Mouse (Mus musculus) myocyte (in vitro differentiated cells): ENCODE results near the gene Jpt2. TPM values are rescaled to one million over a fixed set of nuclear protein-coding genes. Genes with fewer than 3 reads are reported as not detected.
"Not testable (repeated sequence)": the region's sequence is repeated elsewhere in the genome, so short reads cannot be mapped to it uniquely, and the experiment has no call there.

Experiments used
- H3K27me3 ChIP-seq: one replicate; pipeline ENCODE4 v1.6.1; 2011; ENCODE audit not compliant: control insufficient read depth, insufficient read depth, insufficient read length
- H3K36me3 ChIP-seq: one replicate; pipeline ENCODE4 v1.6.1; 2011; ENCODE audit not compliant: control insufficient read depth, insufficient read depth
- H3K4me2 ChIP-seq: one replicate; pipeline ENCODE4 v1.6.1; 2011; ENCODE audit warnings: low read depth, control low read depth
- H3K4me3 ChIP-seq: one replicate; pipeline ENCODE4 v1.5.1; 2011; ENCODE audit warnings: mild to moderate bottlenecking, control low read depth, moderate library complexity
- H3K79me2 ChIP-seq: one replicate; pipeline ENCODE4 v1.6.1; 2011; ENCODE audit not compliant: control insufficient read depth, insufficient read depth
- H3ac ChIP-seq: one replicate; pipeline ENCODE4 v1.6.1; 2011; ENCODE audit not compliant: control insufficient read depth, insufficient read length
- CEBPB ChIP-seq: IDR thresholded peaks from 2 replicates; pipeline ENCODE4 v1.6.1; 2011; ENCODE audit warnings: mild to moderate bottlenecking, moderate library complexity; ENCODE audit not compliant: poor library complexity, insufficient read depth, severe bottlenecking
- E2F4 ChIP-seq: IDR thresholded peaks from one replicate; pipeline ENCODE4 v1.6.1; 2011; ENCODE audit warnings: mild to moderate bottlenecking, control low read depth, moderate library complexity; ENCODE audit not compliant: insufficient read depth
- MAX ChIP-seq: IDR thresholded peaks from one replicate; pipeline ENCODE4 v1.6.1; 2011; ENCODE audit warnings: low read depth, mild to moderate bottlenecking, control low read depth
- MYOD1 ChIP-seq, 3 experiments: IDR thresholded peaks; one replicate each; pipeline ENCODE4 v1.6.1; 2011; ENCODE audit warnings: control low read depth in 2 of 3, low read depth in 2 of 3, mild to moderate bottlenecking in 2 of 3, moderate library complexity in 1 of 3; ENCODE audit not compliant: insufficient read length in 2 of 3, control insufficient read depth in 1 of 3
- MYOG ChIP-seq, 3 experiments: IDR thresholded peaks; one replicate each; pipeline ENCODE4 v1.6.1; 2011; ENCODE audit warnings: control low read depth in 2 of 3, low read depth in 2 of 3, mild to moderate bottlenecking in 2 of 3; ENCODE audit not compliant: insufficient read length in 2 of 3, control insufficient read depth in 1 of 3, insufficient read depth in 1 of 3
- POLR2A ChIP-seq: IDR thresholded peaks from one replicate; pipeline ENCODE4 v1.6.1; 2011; ENCODE audit warnings: low read depth, mild to moderate bottlenecking, control low read depth, moderate library complexity; ENCODE audit not compliant: insufficient read length
- POLR2AphosphoS2 ChIP-seq: IDR thresholded peaks from one replicate; pipeline ENCODE4 v1.6.1; 2011; ENCODE audit warnings: low read depth, control low read depth; ENCODE audit not compliant: insufficient read length
- REST ChIP-seq: IDR thresholded peaks from one replicate; pipeline ENCODE4 v1.6.1; 2011; ENCODE audit warnings: mild to moderate bottlenecking, control low read depth, moderate library complexity; ENCODE audit not compliant: insufficient read depth, insufficient read length
- SRF ChIP-seq: IDR thresholded peaks from one replicate; pipeline ENCODE4 v1.6.1; 2011; ENCODE audit warnings: low read depth; ENCODE audit not compliant: control insufficient read depth, insufficient read length
- TCF12 ChIP-seq: IDR thresholded peaks from one replicate; pipeline ENCODE4 v1.6.1; 2011; ENCODE audit warnings: mild to moderate bottlenecking, control low read depth; ENCODE audit not compliant: poor library complexity, insufficient read depth, severe bottlenecking
- TCF3 ChIP-seq: IDR thresholded peaks from one replicate; pipeline ENCODE4 v1.6.1; 2011; ENCODE audit warnings: low read depth, control low read depth; ENCODE audit not compliant: insufficient read length
- USF1 ChIP-seq: IDR thresholded peaks from one replicate; pipeline ENCODE4 v1.6.1; 2011; ENCODE audit warnings: low read depth, mild to moderate bottlenecking, control low read depth, moderate library complexity
- polyA plus RNA-seq: library from polyadenylated mRNA; unstranded; fragments of >200 nt; fragmentation: generic; extraction: Trizol; gene quantifications from one replicate; pipeline ENCODE4 v1.2.1, GENCODE M21; 2012; ENCODE audit warnings: missing spikeins

The Jpt2 gene
- polyA plus RNA-seq, 1 experiment, result 16.3 TPM

DNA sequence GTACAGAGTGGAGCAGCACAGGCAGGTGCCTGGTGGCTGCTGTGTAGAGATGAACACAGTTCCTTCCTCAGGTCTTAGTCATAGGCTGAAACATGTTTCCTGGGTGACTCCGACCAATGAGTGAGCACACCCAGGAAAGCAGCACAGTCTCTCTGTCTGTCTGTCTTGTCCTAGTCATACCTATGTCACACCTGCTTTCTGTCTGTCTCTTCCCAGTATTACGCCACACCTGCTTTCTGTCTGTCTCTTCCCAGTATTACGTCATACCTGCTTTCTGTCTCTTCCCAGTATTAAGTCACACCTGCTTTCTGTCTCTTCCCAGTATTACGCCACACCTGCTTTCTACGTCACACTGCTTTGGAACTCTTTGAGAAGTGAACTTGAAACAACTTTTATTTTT is 12.3 kb downstream of the Jpt2 start:
- no peak overlapping the region for H3K4me2 ChIP-seq
- H3ac ChIP-seq, result no peak overlapping the region
- TF ChIP-seq MAX (no peak), REST (no peak), E2F4 (no peak), MYOD1 (IDR thresholded peaks at IDR 0.05; ENCODE audit: control insufficient read depth in 1 of 3, insufficient read length in 2 of 3, low read depth in 2 of 3) (no peak), TCF3 (no peak), MYOG (IDR thresholded peaks at IDR 0.05; ENCODE audit: control insufficient read depth in 1 of 3, insufficient read depth in 1 of 3, insufficient read length in 2 of 3, low read depth in 2 of 3) (no peak), USF1 (no peak), POLR2AphosphoS2 (no peak), SRF (no peak), POLR2A (no peak), TCF12 (no peak), CEBPB (no peak)
- H3K27me3 ChIP-seq, result no peaks in the 10 kb centered on the region
- no peaks in the 10 kb centered on the region for H3K36me3 ChIP-seq
- no peaks in the 10 kb centered on the region for H3K79me2 ChIP-seq
- H3K4me3 ChIP-seq, result no peak overlapping the region

DNA sequence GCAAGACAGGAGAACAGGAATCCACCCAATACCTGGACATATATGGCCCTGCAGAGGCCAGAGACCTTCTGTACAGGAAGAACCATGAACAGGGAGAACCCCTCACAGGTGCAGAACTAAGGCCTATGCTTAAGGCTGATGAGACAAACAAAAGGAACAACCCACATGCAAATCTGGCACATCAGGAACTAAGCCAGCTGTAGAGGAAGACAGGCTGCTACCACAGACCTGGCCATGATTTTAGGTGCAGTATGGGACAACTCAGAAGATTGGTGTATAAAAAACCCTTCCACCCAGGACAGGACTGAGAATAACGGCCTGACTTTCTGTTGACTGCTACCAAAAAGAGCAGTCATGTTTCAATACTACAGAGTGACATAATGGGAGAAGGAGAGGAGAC is 16.9 kb downstream of the Jpt2 start:
- not testable (repeated sequence) for H3K4me2 ChIP-seq, H3K36me3 ChIP-seq, H3K4me3 ChIP-seq, H3K27me3 ChIP-seq, H3K79me2 ChIP-seq, H3ac ChIP-seq

DNA sequence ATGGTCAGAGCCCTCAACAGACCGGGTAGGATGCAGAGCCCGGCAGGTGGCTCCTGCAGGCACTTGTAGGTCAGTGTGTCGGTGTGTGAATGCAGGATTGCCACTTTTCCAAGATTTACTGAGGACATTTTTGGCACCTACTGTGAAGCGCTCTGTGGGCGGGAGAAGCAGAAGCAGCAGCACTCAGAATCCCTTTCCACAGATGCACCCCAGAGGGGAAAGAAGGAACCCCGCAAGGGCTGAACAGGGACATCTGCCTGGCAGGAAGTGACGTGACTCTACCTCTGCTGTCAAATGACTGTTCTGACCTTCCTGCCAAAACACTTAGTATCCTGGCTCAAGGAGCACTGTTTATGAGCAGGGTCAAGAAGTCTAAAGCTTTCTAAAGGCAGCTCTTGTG is 17.5 kb downstream of the Jpt2 start:
- Histone ChIP-seq H3ac (no peak overlapping the region), H3K36me3 (no peaks in the 10 kb centered on the region), H3K4me2 (no peak overlapping the region), H3K79me2 (no peaks in the 10 kb centered on the region), H3K4me3 (no peak overlapping the region), H3K27me3 (no peaks in the 10 kb centered on the region)
- no peak for TF ChIP-seq MAX
- TF ChIP-seq MYOG (IDR thresholded peaks at IDR 0.05; ENCODE audit: control insufficient read depth in 1 of 3, insufficient read depth in 1 of 3, insufficient read length in 2 of 3, low read depth in 2 of 3), result no peak
- TF ChIP-seq POLR2A, result no peak
- no peak for TF ChIP-seq USF1
- TF ChIP-seq TCF3, result no peak
- no peak for TF ChIP-seq SRF
- no peak for TF ChIP-seq E2F4
- no peak for TF ChIP-seq CEBPB
- TF ChIP-seq POLR2AphosphoS2, result no peak
- TF ChIP-seq REST, result no peak
- TF ChIP-seq TCF12, result no peak
- TF ChIP-seq MYOD1 (IDR thresholded peaks at IDR 0.05; ENCODE audit: control insufficient read depth in 1 of 3, insufficient read length in 2 of 3, low read depth in 2 of 3), result no peak

DNA sequence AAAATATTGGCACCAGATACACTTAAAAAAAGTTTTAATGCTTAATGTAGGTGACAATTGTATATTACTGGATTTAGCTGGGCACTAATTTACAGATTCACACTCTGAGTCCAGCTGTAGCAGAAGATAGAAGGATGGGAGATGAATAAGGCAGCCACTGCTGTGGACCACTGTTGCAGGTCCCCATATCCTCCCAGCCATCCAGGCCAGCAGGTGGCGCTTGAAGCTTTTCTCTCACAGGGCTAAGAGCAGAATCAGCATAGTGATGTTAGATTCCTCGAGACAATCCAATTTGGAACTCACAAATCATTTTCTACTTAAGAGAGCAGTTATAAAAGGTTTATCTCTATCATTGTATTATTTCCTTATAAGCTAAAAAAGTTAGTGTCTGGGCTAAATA is 18.0 kb downstream of the Jpt2 start:
- not testable (repeated sequence) for H3ac ChIP-seq, H3K79me2 ChIP-seq, H3K36me3 ChIP-seq, H3K4me3 ChIP-seq, H3K4me2 ChIP-seq, H3K27me3 ChIP-seq

DNA sequence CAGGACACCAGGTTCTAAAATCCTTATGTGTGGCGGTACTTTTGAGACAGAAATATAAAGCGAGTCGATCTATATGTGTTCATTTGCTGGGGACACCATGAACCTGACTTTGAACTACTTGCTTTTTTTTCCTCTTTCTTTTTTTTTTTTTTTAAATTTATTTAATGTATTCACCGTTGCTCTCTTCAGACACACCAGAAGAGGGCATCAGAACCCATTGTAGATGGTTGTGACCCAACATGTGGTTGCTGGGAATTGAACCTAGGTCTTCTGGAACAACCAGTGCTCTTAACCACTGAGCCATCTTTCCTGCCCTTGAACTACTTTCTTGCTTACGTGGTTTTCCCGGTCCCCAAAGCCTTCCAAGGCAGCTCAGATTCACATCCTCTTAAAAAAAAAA is 23.2 kb downstream of the Jpt2 start:
- Histone ChIP-seq H3K4me3 (peak overlapping the region; percentile 89), H3ac (peak overlapping the region; percentile 52), H3K36me3 (no peaks in the 10 kb centered on the region), H3K27me3 (no peaks in the 10 kb centered on the region), H3K79me2 (peaks cover 45% of the 10 kb centered on the region), H3K4me2 (peak overlapping the region; percentile 62)
- TF ChIP-seq POLR2AphosphoS2, result no peak
